Mouse (Mus musculus) stomach, postnatal 0 days (tissue): ENCODE results near the gene Rundc1. TPM values are rescaled to one million over a fixed set of nuclear protein-coding genes. Genes with fewer than 3 reads are reported as not detected.
A peak's percentile ranks its signal among the peaks of the same experiment; 100 is the strongest.

Experiments
- ATAC-seq: fragments of 200-750 bp; cut with Nextera tagmentation; 2 replicates; pipeline ENCODE4 v1.8.0; 2017; ENCODE audit not compliant: low FRiP score, low TSS enrichment
- DNase-seq: peaks from one replicate; pipeline ENCODE4 v3.0.0-alpha.2; 2016; ENCODE audit warnings: low spot score
- H3K27ac ChIP-seq: fragments of 300-500 bp; sonication (generic); replicated peaks from 2 replicates; pipeline ENCODE4 v1.5.1; 2014; ENCODE audit warnings: mild to moderate bottlenecking, control low read depth
- H3K27me3 ChIP-seq: fragments of 300-500 bp; sonication (generic); 2 replicates; pipeline ENCODE4 v1.6.1; 2014; ENCODE audit warnings: low read length; ENCODE audit not compliant: control insufficient read depth, insufficient read depth
- H3K36me3 ChIP-seq: fragments of 300-500 bp; sonication (generic); 2 replicates; pipeline ENCODE4 v1.6.1; 2014; ENCODE audit warnings: low read length, mixed read lengths; ENCODE audit not compliant: control insufficient read depth, insufficient read depth
- H3K4me1 ChIP-seq: fragments of 300-500 bp; sonication (generic); replicated peaks from 2 replicates; pipeline ENCODE4 v1.6.1; 2014; ENCODE audit warnings: antibody characterized with exemption; ENCODE audit not compliant: control insufficient read depth, insufficient read depth
- H3K4me2 ChIP-seq: fragments of 300-500 bp; sonication (generic); replicated peaks from 2 replicates; pipeline ENCODE4 v1.6.1; 2014; ENCODE audit warnings: low read depth, mild to moderate bottlenecking, control low read depth, moderate library complexity
- H3K4me3 ChIP-seq: fragments of 300-500 bp; sonication (generic); 2 replicates; pipeline ENCODE4 v1.5.1; 2014; ENCODE audit warnings: low read depth, low read length, control low read depth
- H3K9ac ChIP-seq: fragments of 300-500 bp; sonication (generic); 2 replicates; pipeline ENCODE4 v1.6.1; 2014; ENCODE audit warnings: mild to moderate bottlenecking, low read length, control low read depth, mixed read lengths
- H3K9me3 ChIP-seq: fragments of 300-500 bp; sonication (generic); 2 replicates; pipeline ENCODE4 v1.6.1; 2016; ENCODE audit warnings: low read length; ENCODE audit not compliant: control insufficient read depth
- CTCF ChIP-seq: IDR thresholded peaks from 2 replicates; pipeline ENCODE4 v1.5.1; 2016; ENCODE audit warnings: antibody characterized with exemption, low read depth, mild to moderate bottlenecking, moderate library complexity
- EP300 ChIP-seq: optimal IDR thresholded peaks from 2 replicates; pipeline ENCODE3; 2016; ENCODE audit warnings: antibody characterized with exemption
- WGBS: fragments of 180-500 bp; shearing (Covaris S2); extraction: QIAGEN DNeasy Blood & Tissue Kit; methylation state at CpG from one replicate; pipeline ENCODE4 v1.1.7; 2014; 5-methylcytosine and 5-hydroxymethylcytosine counted together
- polyA plus RNA-seq: library from polyadenylated mRNA; unstranded; fragments of >200 nt; fragmentation: Nextera tagmentation; extraction: Ambion mirVana; gene quantifications from 2 replicates; pipeline ENCODE4 v1.2.1, GENCODE M21; 2015

The Rundc1 gene
- polyA plus RNA-seq, 1 experiment from 2014 or later: 11.3 TPM

GRCm38 (mm10) chr11:101416433-101417100 lies 8.3 kb upstream of the Rundc1 start:
- Histone ChIP-seq H3K36me3 (peaks cover 5% of the 10 kb centered on the region; the same call in 1 of the 2 replicates), H3K4me3 (peak overlapping the region; percentile 80), H3K27me3 (no peaks in the 10 kb centered on the region), H3K9ac (peak overlapping the region; percentile 75), H3K4me1 (no peaks in the 10 kb centered on the region), H3K9me3 (no peaks in the 10 kb centered on the region), H3K4me2 (peak overlapping the region; percentile 80), H3K27ac (peak overlapping the region; percentile 67)
- no peak for DNase-seq
- peak; percentile 26; the same call in 1 of the 2 replicates for ATAC-seq
- TF ChIP-seq CTCF: no peak
- no peak for TF ChIP-seq EP300
- WGBS: 2% methylated on average over 11 of the region's 11 CpGs

DNA sequence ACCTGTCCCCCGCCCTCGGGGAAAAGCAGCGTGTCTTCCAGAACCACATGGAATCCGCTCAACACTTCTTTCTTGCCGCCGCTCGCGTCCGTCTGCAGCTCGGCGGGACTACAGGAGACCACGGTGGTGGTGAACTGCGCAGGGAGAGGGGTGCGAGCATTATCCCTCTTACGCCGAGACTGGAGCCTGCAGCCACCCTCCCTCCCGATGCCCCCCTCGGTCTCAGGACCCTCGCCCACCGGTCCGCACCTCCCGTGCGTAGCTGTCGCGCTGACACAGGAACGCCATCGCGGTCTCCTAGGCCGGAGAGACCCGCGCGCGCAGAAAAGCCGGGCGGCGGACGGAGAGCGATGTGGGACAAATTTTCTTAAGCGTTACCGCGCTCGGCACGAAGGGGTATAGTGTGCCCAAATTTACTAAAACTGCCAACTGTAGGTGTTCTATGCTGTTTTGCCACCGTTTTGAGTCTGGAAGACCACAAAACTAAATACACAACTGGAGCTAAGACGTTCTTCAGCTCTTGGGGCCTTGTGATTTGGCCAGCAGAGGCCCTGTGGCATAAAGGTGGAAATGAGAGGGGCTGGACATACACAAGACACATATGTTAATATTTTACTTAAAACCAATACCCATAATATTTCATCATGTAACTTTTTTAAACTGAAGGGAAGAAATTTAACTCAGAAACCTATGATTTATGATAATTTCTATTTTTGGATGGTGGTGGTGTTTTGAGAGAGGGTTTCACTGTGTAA lies 7.6 kb upstream of the Rundc1 start, which contains the start of gene Aarsd1:
Aarsd1 (minus strand) TSS at position 515 of the 755 bp plus-strand sequence.
- H3K9me3 ChIP-seq: no peaks in the 10 kb centered on the region
- DNase-seq (peak; percentile 83), ATAC-seq (peak; percentile 78)
- no peaks in the 10 kb centered on the region for H3K4me1 ChIP-seq
- peak within 1 kb of the TSS; percentile 67 for H3K27ac ChIP-seq
- TF ChIP-seq CTCF (no peak), EP300 (no peak)
- H3K4me3 ChIP-seq: peak within 1 kb of the TSS; percentile 80
- peak within 1 kb of the TSS; percentile 80 for H3K4me2 ChIP-seq
- peaks cover 5% of the 10 kb centered on the region; the same call in 1 of the 2 replicates for H3K36me3 ChIP-seq
- under 1% methylated on average over 45 of the region's 45 CpGs for WGBS
- H3K27me3 ChIP-seq: no peaks in the 10 kb centered on the region
- H3K9ac ChIP-seq: peak within 1 kb of the TSS; percentile 75

DNA sequence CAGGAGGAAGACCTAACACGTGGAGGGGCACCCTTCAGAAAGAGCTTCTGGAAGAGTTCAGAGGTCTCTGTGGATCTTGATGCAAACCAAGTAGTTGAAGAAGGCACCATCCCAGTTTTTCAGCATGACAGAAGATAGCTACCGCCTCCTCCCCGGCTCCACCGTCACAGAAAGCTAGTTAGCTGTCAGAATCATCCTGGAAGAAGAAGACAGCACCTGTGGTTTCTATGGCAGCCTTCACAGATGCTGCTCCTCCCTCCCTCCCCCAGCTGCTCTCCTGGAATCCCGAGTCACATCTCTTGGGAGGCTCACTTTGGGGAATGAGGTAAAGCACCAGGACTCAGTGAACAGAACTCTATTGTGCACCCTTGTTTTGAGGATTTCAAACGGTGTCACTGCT lies 5.9 kb upstream of the Rundc1 start:
- no peak for ATAC-seq
- TF ChIP-seq CTCF (no peak), EP300 (no peak)
- Histone ChIP-seq H3K36me3 (peaks cover under 1% of the 10 kb centered on the region; the same call in 1 of the 2 replicates), H3K4me1 (no peaks in the 10 kb centered on the region), H3K9me3 (no peaks in the 10 kb centered on the region), H3K27me3 (no peaks in the 10 kb centered on the region), H3K4me2 (no peak overlapping the region), H3K27ac (no peak overlapping the region), H3K9ac (no peak overlapping the region), H3K4me3 (no peak overlapping the region)
- DNase-seq: no peak
- WGBS: 63% methylated on average over 6 of the region's 6 CpGs

GRCm38 (mm10) chr11:101419610-101420009 lies 5.3 kb upstream of the Rundc1 start:
- Histone ChIP-seq H3K4me2 (no peak overlapping the region), H3K36me3 (no peaks in the 10 kb centered on the region), H3K27ac (no peak overlapping the region), H3K9me3 (no peaks in the 10 kb centered on the region), H3K27me3 (no peaks in the 10 kb centered on the region), H3K4me1 (no peaks in the 10 kb centered on the region), H3K9ac (no peak overlapping the region), H3K4me3 (no peak overlapping the region)
- no peak for ATAC-seq
- DNase-seq: no peak
- 39% methylated on average over 3 of the region's 3 CpGs for WGBS
- TF ChIP-seq EP300: no peak
- TF ChIP-seq CTCF: peak; percentile 53

GRCm38 (mm10) chr11:101420148-101420547 lies 4.7 kb upstream of the Rundc1 start:
- no peak overlapping the region for H3K4me3 ChIP-seq
- H3K27me3 ChIP-seq: no peaks in the 10 kb centered on the region
- TF ChIP-seq CTCF: no peak
- H3K4me2 ChIP-seq: no peak overlapping the region
- no peak overlapping the region for H3K9ac ChIP-seq
- DNase-seq: no peak
- no peak for ATAC-seq
- H3K9me3 ChIP-seq: no peaks in the 10 kb centered on the region
- 93% methylated on average over 5 of the region's 5 CpGs for WGBS
- no peak overlapping the region for H3K27ac ChIP-seq
- H3K36me3 ChIP-seq: no peaks in the 10 kb centered on the region
- no peaks in the 10 kb centered on the region for H3K4me1 ChIP-seq
